Mouse (Mus musculus): ENCODE results near the gene Dlgap1. TPM values are rescaled to one million over a fixed set of nuclear protein-coding genes. Genes with fewer than 3 reads are reported as not detected.

The Dlgap1 gene
- total RNA-seq, 2 experiments from 2014 or later: 0.33 to 0.78 TPM

- intact Hi-C loops (cut with DNase I): no loop called here
- no peak for DNase-seq
These were observed 780.2 kb downstream of the Dlgap1 start for GRCm38 (mm10) chr17:70748964-70749650.

GRCm38 (mm10) chr17:70750236-70751160 is 781.6 kb downstream of the Dlgap1 start:
- intact Hi-C loops (cut with DNase I): no loop called here
- no peak for DNase-seq

GRCm38 (mm10) chr17:70751161-70751651 is 782.3 kb downstream of the Dlgap1 start:
- peak; percentile 63 to 66 for DNase-seq
- intact Hi-C loops (cut with DNase I): no loop called here

GRCm38 (mm10) chr17:70751676-70752075 is 782.8 kb downstream of the Dlgap1 start:
- intact Hi-C loops (cut with DNase I): no loop called here
- no peak for DNase-seq

- intact Hi-C loops (cut with DNase I): loop anchor here (2.0 kb wide), 2 partner anchors 29 to 95 kb away; no protein-coding TSS in a partner anchor
- no peak for DNase-seq
These were observed 784.7 kb downstream of the Dlgap1 start for GRCm38 (mm10) chr17:70753444-70754032.

- DNase-seq: no peak
- intact Hi-C loops (cut with DNase I): loop anchor here (2.0 kb wide), 2 partner anchors 29 to 95 kb away; no protein-coding TSS in a partner anchor
These were observed 785.2 kb downstream of the Dlgap1 start for GRCm38 (mm10) chr17:70754041-70754440.

GRCm38 (mm10) chr17:70754638-70755037 is 785.8 kb downstream of the Dlgap1 start:
- intact Hi-C loops (cut with DNase I): loop anchor here (1.0 to 5.0 kb wide), 4 partner anchors 28 to 214 kb away; no protein-coding TSS in a partner anchor
- no peak for DNase-seq

GRCm38 (mm10) chr17:70755039-70755668 is 786.3 kb downstream of the Dlgap1 start:
- intact Hi-C loops (cut with DNase I): loop anchor here (1.0 to 5.0 kb wide), 4 partner anchors 28 to 213 kb away; no protein-coding TSS in a partner anchor
- DNase-seq: peak; percentile 93 to 98

GRCm38 (mm10) chr17:70755669-70756263 is 786.9 kb downstream of the Dlgap1 start:
- intact Hi-C loops (cut with DNase I): loop anchor here (1.0 to 5.0 kb wide), 4 partner anchors 27 to 213 kb away; no protein-coding TSS in a partner anchor
- peak in 1 of 2 experiments; percentile 44 for DNase-seq

- intact Hi-C loops (cut with DNase I): no loop called here
- no peak for DNase-seq
These were observed 793.1 kb downstream of the Dlgap1 start for GRCm38 (mm10) chr17:70762001-70762400.

- intact Hi-C loops (cut with DNase I): no loop called here
- DNase-seq: no peak
These were observed 793.8 kb downstream of the Dlgap1 start for GRCm38 (mm10) chr17:70762634-70763033.

GRCm38 (mm10) chr17:70765337-70765736 is 796.5 kb downstream of the Dlgap1 start:
- intact Hi-C loops (cut with DNase I): no loop called here
- DNase-seq: no peak

- DNase-seq: no peak
- intact Hi-C loops (cut with DNase I): no loop called here
These were observed 797.1 kb downstream of the Dlgap1 start for GRCm38 (mm10) chr17:70765976-70766375.

GRCm38 (mm10) chr17:70772120-70772899 is 803.4 kb downstream of the Dlgap1 start:
- DNase-seq: no peak
- intact Hi-C loops (cut with DNase I): no loop called here

GRCm38 (mm10) chr17:70779770-70780169 is 810.9 kb downstream of the Dlgap1 start:
- intact Hi-C loops (cut with DNase I): no loop called here
- DNase-seq: no peak

GRCm38 (mm10) chr17:70780726-70781689 is 812.1 kb downstream of the Dlgap1 start:
- intact Hi-C loops (cut with DNase I): no loop called here
- DNase-seq: no peak

GRCm38 (mm10) chr17:70783273-70783672 is 814.4 kb downstream of the Dlgap1 start:
- no peak for DNase-seq
- intact Hi-C loops (cut with DNase I): loop anchor here (2.0 kb wide), 1 partner anchor 28 kb away; no protein-coding TSS in a partner anchor

GRCm38 (mm10) chr17:70787366-70787765 is 818.5 kb downstream of the Dlgap1 start:
- intact Hi-C loops (cut with DNase I): no loop called here
- no peak for DNase-seq

Measured in heart, postnatal 36 days (tissue).